Mouse (Mus musculus) CH12.LX (cell line): Measurements from ENCODE around the gene Cd200r1. TPM values are rescaled to one million over a fixed set of nuclear protein-coding genes. Genes with fewer than 3 reads are reported as not detected.

Experiments
- polyA plus RNA-seq: library from polyadenylated mRNA; unstranded; fragments of >175 nt; gene quantifications from 2 replicates; pipeline ENCODE4 v1.2.1, GENCODE M21; 2012; ENCODE audit warnings: low read depth; ENCODE audit not compliant: insufficient read length
- total RNA-seq, 2 experiments: library from RNA; depleted of rRNA; stranded (reverse); fragments of 300-350 nt in 1 of 2; fragments of >200 nt in 1 of 2; gene quantifications; 2 replicates each; pipeline ENCODE4 v1.2.3; 2012 to 2014

Gene Cd200r1
- total and polyA plus RNA-seq, 3 experiments = 1.2 to 5.4 (median 1.3) TPM

Other genes starting within 250 kb of the Cd200r1 start
- gene Boc, start 206.8 kb upstream of the Cd200r1 start, total RNA-seq (2012; rRNA removed) = 0.25 and 0.29 TPM in 2 replicates
- gene Boc, start 206.8 kb upstream of the Cd200r1 start, total RNA-seq (2014; rRNA removed) = 0.47 and 0.67 TPM in 2 replicates
- 1.2 and 1.5 TPM in 2 replicates for gene Boc, start 206.8 kb upstream of the Cd200r1 start, polyA plus RNA-seq
- gene Nepro, start 41.4 kb upstream of the Cd200r1 start, total RNA-seq (2012; rRNA removed) = 14.0 and 17.5 TPM in 2 replicates
- 35.4 and 42.2 TPM in 2 replicates for gene Nepro, start 41.4 kb upstream of the Cd200r1 start, total RNA-seq (2014; rRNA removed)
- 34.2 and 34.5 TPM in 2 replicates for gene Nepro, start 41.4 kb upstream of the Cd200r1 start, polyA plus RNA-seq
- gene Gtpbp8, start 19.4 kb upstream of the Cd200r1 start, total RNA-seq (2012; rRNA removed) = 19.6 and 20.9 TPM in 2 replicates
- 38.8 and 44.1 TPM in 2 replicates for gene Gtpbp8, start 19.4 kb upstream of the Cd200r1 start, total RNA-seq (2014; rRNA removed)
- gene Gtpbp8, start 19.4 kb upstream of the Cd200r1 start, polyA plus RNA-seq = 24.2 and 28.1 TPM in 2 replicates
- gene Cd200r4, start 46.0 kb downstream of the Cd200r1 start, total RNA-seq (2012; rRNA removed) = 0.59 and 1.1 TPM in 2 replicates
- 0.89 and 1.2 TPM in 2 replicates for gene Cd200r4, start 46.0 kb downstream of the Cd200r1 start, total RNA-seq (2014; rRNA removed)
- 0.57 and 0.76 TPM in 2 replicates for gene Cd200r4, start 46.0 kb downstream of the Cd200r1 start, polyA plus RNA-seq
- gene Cd200r2, start 101.4 kb downstream of the Cd200r1 start, total RNA-seq (2012; rRNA removed) = 2.2 and 2.4 TPM in 2 replicates
- gene Cd200r2, start 101.4 kb downstream of the Cd200r1 start, total RNA-seq (2014; rRNA removed) = 0.69 and 0.74 TPM in 2 replicates
- 0.31 and 0.66 TPM in 2 replicates for gene Cd200r2, start 101.4 kb downstream of the Cd200r1 start, polyA plus RNA-seq
- gene Cd200r3, start 177.9 kb downstream of the Cd200r1 start, total RNA-seq (2012; rRNA removed) = 5.0 and 5.7 TPM in 2 replicates
- 17.6 and 18.4 TPM in 2 replicates for gene Cd200r3, start 177.9 kb downstream of the Cd200r1 start, total RNA-seq (2014; rRNA removed)
- 5.9 and 6.9 TPM in 2 replicates for gene Cd200r3, start 177.9 kb downstream of the Cd200r1 start, polyA plus RNA-seq